Mouse (Mus musculus) CD4-positive naive resting alpha-beta T cell, adult 57 days (primary cell): ENCODE data around the gene Scn3b. TPM values are rescaled to one million over a fixed set of nuclear protein-coding genes. Genes with fewer than 3 reads are reported as not detected.

Source experiments
- total RNA-seq: library from RNA; stranded (reverse); gene quantifications from one replicate; pipeline ENCODE4 v1.2.4, GENCODE M21; 2023

Scn3b gene
- total RNA-seq: not detected

DNA sequence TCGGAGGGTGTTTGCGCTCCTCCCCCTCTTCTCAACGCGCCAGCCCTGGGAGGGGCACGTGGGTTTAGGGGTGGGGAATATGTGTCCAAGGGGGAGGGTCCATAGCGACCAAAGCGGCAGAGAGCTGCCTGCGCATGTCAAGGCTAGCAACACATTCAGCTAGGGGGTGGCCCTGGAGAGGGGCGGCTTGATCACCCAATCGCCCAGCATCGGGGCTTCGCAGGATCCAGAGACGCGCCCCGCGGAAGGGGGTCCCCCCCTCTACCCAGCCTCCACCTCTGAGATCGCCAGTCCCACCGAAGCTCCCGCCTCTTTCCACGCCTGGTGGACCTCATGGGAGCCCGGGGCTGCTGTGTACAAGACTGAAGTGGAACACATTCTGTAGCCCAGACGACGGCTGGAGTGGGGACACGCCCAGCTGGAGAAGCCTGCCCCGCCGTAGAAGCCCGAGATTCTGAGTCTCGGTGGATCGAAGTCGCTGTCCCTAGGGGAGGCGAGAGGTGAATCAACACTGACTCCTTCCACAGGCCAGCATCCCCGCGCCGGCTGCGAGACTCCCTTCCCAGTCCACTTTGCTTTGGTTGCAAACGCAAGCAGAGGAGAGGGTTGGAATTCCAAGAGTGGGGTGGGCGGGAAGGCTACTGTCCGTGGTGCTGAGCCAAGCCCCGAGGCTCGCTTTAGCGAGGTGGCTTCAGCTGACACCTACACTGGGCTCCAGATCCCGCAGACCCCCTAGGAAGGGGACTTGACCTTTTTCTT is at the start of gene Scn3b:
Gene Scn3b (plus strand): TSS at position 115 of the 759 bp plus-strand sequence.

Other genes starting within 250 kb of the Scn3b start
- not detected for gene Olfr981, start 247.8 kb upstream of the Scn3b start, total RNA-seq
- not detected for gene Olfr982, start 195.4 kb upstream of the Scn3b start, total RNA-seq
- gene Olfr983, start 175.6 kb upstream of the Scn3b start, total RNA-seq: not detected
- gene Olfr984, start 155.0 kb upstream of the Scn3b start, total RNA-seq: not detected
- gene Olfr985, start 139.0 kb upstream of the Scn3b start, total RNA-seq: not detected
- not detected for gene Tmem225, start 121.1 kb upstream of the Scn3b start, total RNA-seq
- not detected for gene Olfr986, start 88.3 kb upstream of the Scn3b start, total RNA-seq
- gene Zfp202, start 76.9 kb upstream of the Scn3b start, total RNA-seq: 1.5 TPM